Mouse (Mus musculus): ENCODE measurements around the gene Chtop. TPM values are rescaled to one million over a fixed set of nuclear protein-coding genes. Genes with fewer than 3 reads are reported as not detected.

The Chtop gene
- polyA plus RNA-seq, 1 experiment = 151 TPM

DNA sequence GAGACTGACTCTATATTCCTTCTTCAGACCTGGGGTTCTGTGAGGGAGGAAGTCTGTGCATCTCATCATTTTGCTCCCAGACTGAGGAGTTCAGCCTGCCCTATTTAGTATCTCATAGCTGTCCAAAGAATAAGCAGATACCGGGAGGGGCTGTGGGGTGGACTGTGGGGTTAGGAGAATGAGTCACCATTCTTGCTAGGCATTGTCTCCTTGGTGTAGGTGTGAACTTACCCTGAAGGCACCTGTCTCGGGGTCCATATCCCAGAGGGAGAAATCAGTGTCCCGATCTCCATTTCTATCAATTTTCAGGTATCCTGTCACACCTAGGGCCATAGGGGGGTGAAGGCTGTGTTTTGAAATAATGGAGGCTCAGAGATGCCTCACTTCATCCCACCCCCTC, 47.4 kb downstream of the Chtop start:
- Histone ChIP-seq H3K27ac (ENCODE audit: insufficient read depth, low read length) (no peak overlapping the region), H3K4me1 (ENCODE audit: control insufficient read depth, insufficient read depth, low read length) (no peaks in the 10 kb centered on the region), H3K27me3 (ENCODE audit: control insufficient read depth, insufficient read depth, low read length) (peaks cover 3% of the 10 kb centered on the region; the same call in 1 of the 2 replicates), H3K4me3 (replicated peaks; ENCODE audit: insufficient read depth, low read depth, low read length) (no peak overlapping the region)
- no peak for DNase-seq
- no peak for TF ChIP-seq POLR2A (IDR thresholded peaks at IDR 0.05; ENCODE audit: borderline replicate concordance, insufficient read depth, low read length)
- 95% methylated on average over 3 of the region's 3 CpGs for WGBS

DNA sequence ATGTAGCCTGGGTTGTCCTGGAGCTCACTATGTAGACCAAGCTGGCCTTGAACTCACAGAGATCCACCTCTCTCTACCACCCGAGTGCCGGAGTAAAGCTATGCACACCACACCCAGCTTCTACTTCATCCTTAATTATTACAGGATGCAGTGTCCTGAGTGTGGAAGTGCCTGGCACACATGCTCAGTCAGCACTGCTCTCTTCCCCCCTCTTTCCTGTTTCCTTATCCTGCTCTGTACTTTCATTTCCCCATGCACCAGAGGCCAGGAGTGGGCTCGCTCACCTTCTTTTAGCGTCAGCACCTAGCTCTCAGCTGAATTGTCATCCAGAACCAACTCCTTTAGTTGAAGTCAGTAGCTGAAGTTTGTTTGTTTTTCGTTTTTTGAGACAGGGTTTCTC, 49.0 kb downstream of the Chtop start:
- Histone ChIP-seq H3K4me3 (replicated peaks; ENCODE audit: insufficient read depth, low read depth, low read length) (no peak overlapping the region), H3K27ac (ENCODE audit: insufficient read depth, low read length) (no peak overlapping the region), H3K4me1 (ENCODE audit: control insufficient read depth, insufficient read depth, low read length) (no peaks in the 10 kb centered on the region), H3K27me3 (ENCODE audit: control insufficient read depth, insufficient read depth, low read length) (peaks cover 3% of the 10 kb centered on the region; the same call in 1 of the 2 replicates)
- no peak for TF ChIP-seq POLR2A (IDR thresholded peaks at IDR 0.05; ENCODE audit: borderline replicate concordance, insufficient read depth, low read length)
- TF ChIP-seq CTCF (IDR thresholded peaks at IDR 0.05; ENCODE audit: borderline replicate concordance, insufficient read depth, low read depth, low read length) = no peak
- DNase-seq = no peak
- WGBS = 70% methylated on average over 5 of the region's 5 CpGs

GRCm38 (mm10) chr3:90459727-90460126, 49.6 kb downstream of the Chtop start:
- Histone ChIP-seq H3K4me1 (ENCODE audit: control insufficient read depth, insufficient read depth, low read length) (no peaks in the 10 kb centered on the region), H3K27ac (ENCODE audit: insufficient read depth, low read length) (no peak overlapping the region), H3K27me3 (ENCODE audit: control insufficient read depth, insufficient read depth, low read length) (no peaks in the 10 kb centered on the region), H3K4me3 (replicated peaks; ENCODE audit: insufficient read depth, low read depth, low read length) (no peak overlapping the region)
- TF ChIP-seq CTCF (IDR thresholded peaks at IDR 0.05; ENCODE audit: borderline replicate concordance, insufficient read depth, low read depth, low read length) (no peak), POLR2A (IDR thresholded peaks at IDR 0.05; ENCODE audit: borderline replicate concordance, insufficient read depth, low read length) (no peak)
- DNase-seq = no peak
- WGBS = 75% methylated on average over 9 of the region's 9 CpGs

DNA sequence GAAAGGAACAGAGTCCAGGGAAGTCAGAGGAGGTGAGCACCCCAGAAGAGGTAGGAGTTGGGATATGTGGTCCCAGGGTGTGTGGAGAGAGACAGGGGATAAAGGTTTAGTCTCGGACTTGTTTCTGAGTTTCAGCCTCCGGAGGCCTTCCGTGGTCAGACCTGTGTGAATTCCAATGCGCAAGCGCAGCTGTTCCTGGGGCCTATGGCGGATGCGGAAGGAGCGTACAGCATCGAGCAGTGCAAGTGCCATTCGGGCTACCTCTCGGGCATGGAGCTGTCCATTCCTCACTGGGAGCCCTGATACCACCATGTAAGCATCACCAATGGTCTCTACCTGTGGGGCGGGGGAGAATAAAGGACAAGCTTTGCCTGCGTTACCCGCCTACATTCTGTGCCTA, 54.4 kb downstream of the Chtop start:
- WGBS = 85% methylated on average over 14 of the region's 14 CpGs

DNA sequence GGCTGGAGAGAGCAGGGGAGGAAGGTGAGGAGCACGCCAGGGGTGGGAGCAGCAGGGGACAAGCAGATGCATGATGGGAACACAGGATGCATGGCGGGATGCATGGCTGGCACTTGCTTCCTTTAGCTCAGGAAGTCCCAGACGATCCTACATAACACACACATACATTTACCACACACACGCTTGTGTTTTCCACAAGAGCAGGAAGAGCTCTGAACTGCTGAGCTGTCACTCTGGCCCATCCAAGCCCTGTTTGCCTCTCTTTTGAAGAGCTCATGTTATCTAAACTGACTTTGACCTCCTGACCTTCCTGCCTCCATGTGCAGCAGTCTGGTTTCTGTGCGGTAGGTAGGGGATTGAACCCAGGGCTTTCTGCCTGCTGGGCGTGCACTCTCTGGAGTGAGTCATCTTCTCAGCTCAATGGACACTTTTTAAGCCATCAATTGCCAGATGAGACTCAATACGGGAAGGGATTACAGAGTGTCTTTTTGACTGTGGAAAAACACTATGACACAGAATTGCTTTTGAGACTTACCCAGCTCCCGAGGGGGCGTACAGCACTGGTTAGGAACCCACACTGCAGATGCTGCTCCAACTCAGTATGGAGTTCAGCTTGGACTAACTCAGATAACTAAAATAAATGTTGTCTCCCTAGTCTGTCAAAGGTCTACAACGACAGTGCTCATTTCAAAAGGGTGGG, 57.8 kb downstream of the Chtop start:
- no peak for TF ChIP-seq POLR2A (IDR thresholded peaks at IDR 0.05; ENCODE audit: borderline replicate concordance, insufficient read depth, low read length)
- no peak for TF ChIP-seq CTCF (IDR thresholded peaks at IDR 0.05; ENCODE audit: borderline replicate concordance, insufficient read depth, low read depth, low read length)
- Histone ChIP-seq H3K27me3 (ENCODE audit: control insufficient read depth, insufficient read depth, low read length) (no peaks in the 10 kb centered on the region), H3K4me3 (replicated peaks; ENCODE audit: insufficient read depth, low read depth, low read length) (no peak overlapping the region), H3K27ac (ENCODE audit: insufficient read depth, low read length) (no peak overlapping the region), H3K4me1 (ENCODE audit: control insufficient read depth, insufficient read depth, low read length) (no peaks in the 10 kb centered on the region)
- 53% methylated on average over 10 of the region's 10 CpGs for WGBS
- no peak for DNase-seq

More for the DNA sequence above, 54.4 kb downstream of the Chtop start:
- Histone ChIP-seq H3K4me1 (ENCODE audit: control insufficient read depth, insufficient read depth, low read length) (no peaks in the 10 kb centered on the region), H3K4me3 (replicated peaks; ENCODE audit: insufficient read depth, low read depth, low read length) (no peak overlapping the region), H3K27me3 (ENCODE audit: control insufficient read depth, insufficient read depth, low read length) (no peaks in the 10 kb centered on the region), H3K27ac (ENCODE audit: insufficient read depth, low read length) (no peak overlapping the region)
- no peak for DNase-seq
- TF ChIP-seq POLR2A (IDR thresholded peaks at IDR 0.05; ENCODE audit: borderline replicate concordance, insufficient read depth, low read length) (no peak), CTCF (IDR thresholded peaks at IDR 0.05; ENCODE audit: borderline replicate concordance, insufficient read depth, low read depth, low read length) (no peak)

GRCm38 (mm10) chr3:90450874-90451273, 58.4 kb downstream of the Chtop start:
- TF ChIP-seq CTCF (IDR thresholded peaks at IDR 0.05; ENCODE audit: borderline replicate concordance, insufficient read depth, low read depth, low read length) (no peak), POLR2A (IDR thresholded peaks at IDR 0.05; ENCODE audit: borderline replicate concordance, insufficient read depth, low read length) (no peak)
- no peak overlapping the region for H3K27ac ChIP-seq (ENCODE audit: insufficient read depth, low read length)
- DNase-seq = no peak
- H3K4me3 ChIP-seq (replicated peaks; ENCODE audit: insufficient read depth, low read depth, low read length) = no peak overlapping the region
- WGBS = 30% methylated on average over 12 of the region's 12 CpGs
- H3K27me3 ChIP-seq (ENCODE audit: control insufficient read depth, insufficient read depth, low read length) = no peaks in the 10 kb centered on the region
- H3K4me1 ChIP-seq (ENCODE audit: control insufficient read depth, insufficient read depth, low read length) = no peaks in the 10 kb centered on the region

Other genes starting within 250 kb of the Chtop start
- gene Dennd4b, start 244.3 kb downstream of the Chtop start, polyA plus RNA-seq (2012; rRNA removed) = 65.4 and 77.0 TPM in 2 replicates
- gene Gatad2b, start 216.3 kb downstream of the Chtop start, polyA plus RNA-seq (2012; rRNA removed) = 33.3 and 40.7 TPM in 2 replicates
- gene Slc27a3, start 119.6 kb downstream of the Chtop start, polyA plus RNA-seq (2012; rRNA removed) = 6.1 and 7.1 TPM in 2 replicates
- gene Ints3, start 75.9 kb downstream of the Chtop start, polyA plus RNA-seq (2012; rRNA removed) = 48.5 and 51.4 TPM in 2 replicates
- 16.1 TPM in 2 replicates for gene Npr1, start 43.6 kb downstream of the Chtop start, polyA plus RNA-seq (2012; rRNA removed)
- 98.7 and 107 TPM in 2 replicates for gene Ilf2, start 33.4 kb downstream of the Chtop start, polyA plus RNA-seq (2012; rRNA removed)
- 77.6 and 82.4 TPM in 2 replicates for gene Snapin, start 18.5 kb downstream of the Chtop start, polyA plus RNA-seq (2012; rRNA removed)
- gene S100a1, start 4.9 kb upstream of the Chtop start, polyA plus RNA-seq (2012; rRNA removed) = 205 and 240 TPM in 2 replicates
- gene S100a13, start 4.9 kb upstream of the Chtop start, polyA plus RNA-seq (2012; rRNA removed) = 57.9 and 66.1 TPM in 2 replicates
- gene S100a14, start 17.4 kb upstream of the Chtop start, polyA plus RNA-seq (2012; rRNA removed) = not detected in 2 replicates
- 137 and 149 TPM in 2 replicates for gene S100a16, start 27.8 kb upstream of the Chtop start, polyA plus RNA-seq (2012; rRNA removed)
- gene S100a3, start 51.1 kb upstream of the Chtop start, polyA plus RNA-seq (2012; rRNA removed) = 0.86 and 1.3 TPM in 2 replicates
- not detected in 2 replicates for gene S100a2, start 80.7 kb upstream of the Chtop start, polyA plus RNA-seq (2012; rRNA removed)
- gene Gm42674, start 92.4 kb upstream of the Chtop start, polyA plus RNA-seq (2012; rRNA removed) = not detected in 2 replicates
- gene S100a4, start 94.3 kb upstream of the Chtop start, polyA plus RNA-seq (2012; rRNA removed) = 2.7 and 4.1 TPM in 2 replicates
- gene S100a5, start 99.0 kb upstream of the Chtop start, polyA plus RNA-seq (2012; rRNA removed) = not detected in 2 replicates
- gene S100a6, start 103.4 kb upstream of the Chtop start, polyA plus RNA-seq (2012; rRNA removed) = 32.0 and 36.0 TPM in 2 replicates
- gene S100a7a, start 144.5 kb upstream of the Chtop start, polyA plus RNA-seq (2012; rRNA removed) = 0.31 and 0.38 TPM in 2 replicates
- gene S100a8, start 159.5 kb upstream of the Chtop start, polyA plus RNA-seq (2012; rRNA removed) = 4.4 and 8.4 TPM in 2 replicates
- 5.3 and 18.0 TPM in 2 replicates for gene S100a9, start 186.2 kb upstream of the Chtop start, polyA plus RNA-seq (2012; rRNA removed)
- gene Pglyrp4, start 217.4 kb upstream of the Chtop start, polyA plus RNA-seq (2012; rRNA removed) = not detected in 2 replicates

Data from cerebellum, adult 2 months (tissue).